Mouse (Mus musculus) thymus, postnatal 14 days (tissue): Measurements from ENCODE around the gene Sval1.

Experiments
- DNase-seq: peaks from one replicate; pipeline ENCODE4 v3.0.0; 2021

Sval1 gene

DNA sequence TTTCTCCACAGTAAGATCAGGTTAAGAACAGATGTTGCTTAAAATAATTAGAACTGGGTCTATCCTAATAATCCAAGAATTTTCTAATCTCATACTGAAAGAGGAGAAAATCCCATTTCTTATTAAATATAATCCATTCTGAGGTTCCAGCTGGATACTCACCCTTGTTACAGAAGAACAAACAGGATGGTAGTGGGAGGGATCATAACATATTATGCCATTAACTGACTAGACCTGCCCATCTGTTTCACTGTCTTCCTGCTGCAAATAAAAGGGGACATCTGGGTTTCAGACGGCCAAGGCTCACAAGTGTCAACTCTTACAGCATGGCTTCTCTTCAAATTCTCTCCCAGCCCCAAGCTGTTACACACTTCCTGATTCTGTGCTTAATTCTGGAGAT, at the start of gene Sval1:
Gene Sval1 (plus strand): TSS at position 301 of the 400 bp plus-strand sequence.
- no peak for DNase-seq

GRCm38 (mm10) chr6:41911625-41912024, 39.8 kb upstream of the Sval1 start:
- no peak for DNase-seq

GRCm38 (mm10) chr6:41914883-41915282, 36.5 kb upstream of the Sval1 start:
- no peak for DNase-seq

- no peak for DNase-seq
Observed at GRCm38 (mm10) chr6:41967840-41968239, 16.4 kb downstream of the Sval1 start, which contains the start of gene Sval3. Sval3 (plus strand) TSS chr6:41968140.
